Mouse (Mus musculus) CH12.LX (cell line): ENCODE results near the gene Fmo3. TPM values are rescaled to one million over a fixed set of nuclear protein-coding genes. Genes with fewer than 3 reads are reported as not detected.

ENCODE experiments used
- DNase-seq: peaks from one replicate; pipeline ENCODE4 v3.0.0-alpha.2; 2013; ENCODE audit errors: extremely low read depth
- H3K27ac ChIP-seq: 2 replicates; pipeline ENCODE4 v1.5.1; 2012; ENCODE audit warnings: low read depth, mild to moderate bottlenecking, control low read depth, moderate library complexity; ENCODE audit not compliant: insufficient read depth
- H3K27me3 ChIP-seq: replicated peaks from 2 replicates; pipeline ENCODE3; 2012; ENCODE audit warnings: inconsistent platforms
- H3K36me3 ChIP-seq, 2 experiments: replicated peaks in 1 of 2; 2 replicates each; pipeline versions ENCODE3 to v1.6.1; 2012; ENCODE audit warnings: inconsistent platforms in 1 of 2, low read length in 1 of 2, mild to moderate bottlenecking in 1 of 2, mixed read lengths in 1 of 2, moderate library complexity in 1 of 2; ENCODE audit not compliant: control insufficient read depth in 1 of 2, insufficient read depth in 1 of 2
- H3K4me1 ChIP-seq, 2 experiments: 2 replicates each; pipeline ENCODE4 v1.6.1; 2012; ENCODE audit warnings: inconsistent platforms in 1 of 2, moderate library complexity in 1 of 2; ENCODE audit not compliant: insufficient read depth in 2 of 2, control insufficient read depth in 1 of 2
- H3K4me2 ChIP-seq: 2 replicates; pipeline ENCODE4 v1.6.1; 2012; ENCODE audit warnings: low read depth, mild to moderate bottlenecking, control low read depth; ENCODE audit not compliant: poor library complexity, insufficient read depth, severe bottlenecking
- H3K4me3 ChIP-seq, 3 experiments: fragments of 150-350 bp in 1 of 3; sonication (generic) in 1 of 3; replicated peaks in 1 of 3; 2 replicates each; pipeline versions ENCODE3 to v1.5.1; 2011 to 2012; ENCODE audit warnings: low read depth in 2 of 3, low read length in 2 of 3, mild to moderate bottlenecking in 2 of 3, moderate library complexity in 2 of 3, control low read depth in 1 of 3, improper control_type of control experiment in 1 of 3, inconsistent platforms in 1 of 3, mixed read lengths in 1 of 3; ENCODE audit not compliant: poor library complexity in 1 of 3
- H3K79me2 ChIP-seq: replicated peaks from 2 replicates; pipeline ENCODE4 v1.6.1; 2012; ENCODE audit warnings: mild to moderate bottlenecking, moderate library complexity; ENCODE audit not compliant: control insufficient read depth, poor library complexity, insufficient read depth, severe bottlenecking; ENCODE audit errors: extremely low read depth
- H3K9ac ChIP-seq: 2 replicates; pipeline ENCODE4 v1.6.1; 2012; ENCODE audit warnings: low read depth, mild to moderate bottlenecking, control low read depth, moderate library complexity; ENCODE audit not compliant: insufficient read depth
- H3K9me3 ChIP-seq: replicated peaks from 2 replicates; pipeline ENCODE3; 2012; ENCODE audit warnings: low read length, inconsistent platforms, mixed read lengths
- BHLHE40 ChIP-seq: IDR thresholded peaks from 2 replicates; pipeline ENCODE4 v1.6.1; 2011; ENCODE audit warnings: mild to moderate bottlenecking, low read depth, low read length, improper control_type of control experiment
- CHD2 ChIP-seq: IDR thresholded peaks from 2 replicates; pipeline ENCODE4 v1.6.1; 2011; ENCODE audit warnings: low read length, improper control_type of control experiment
- GABPA ChIP-seq: IDR thresholded peaks from 2 replicates; pipeline ENCODE4 v1.6.1; 2012; ENCODE audit warnings: low read depth, low read length, improper control_type of control experiment, inconsistent platforms; ENCODE audit not compliant: insufficient replicate concordance
- HCFC1 ChIP-seq: IDR thresholded peaks from 2 replicates; pipeline ENCODE4 v1.6.1; 2012; ENCODE audit warnings: low read depth, mild to moderate bottlenecking, inconsistent platforms, low read length, improper control_type of control experiment
- JUN ChIP-seq: IDR thresholded peaks from 2 replicates; pipeline ENCODE4 v1.6.1; 2011; ENCODE audit warnings: low read depth, mild to moderate bottlenecking, low read length, improper control_type of control experiment, moderate library complexity; ENCODE audit not compliant: insufficient read depth
- JUND ChIP-seq: conservative IDR thresholded peaks from 2 replicates; pipeline ENCODE4 v1.6.1; 2011; ENCODE audit warnings: low read depth, low read length, improper control_type of control experiment
- KAT2A ChIP-seq: IDR thresholded peaks from 2 replicates; pipeline ENCODE4 v1.6.1; 2012; ENCODE audit warnings: low read length, improper control_type of control experiment, inconsistent platforms; ENCODE audit not compliant: insufficient replicate concordance
- MAFK ChIP-seq: IDR thresholded peaks from 2 replicates; pipeline ENCODE4 v1.6.1; 2011; ENCODE audit warnings: low read length, improper control_type of control experiment; ENCODE audit not compliant: insufficient replicate concordance
- MXI1 ChIP-seq: IDR thresholded peaks from 2 replicates; pipeline ENCODE4 v1.6.1; 2011; ENCODE audit warnings: mild to moderate bottlenecking, low read depth, low read length, improper control_type of control experiment
- NELFE ChIP-seq: IDR thresholded peaks from 2 replicates; pipeline ENCODE4 v1.6.1; 2011; ENCODE audit warnings: low read depth, low read length, improper control_type of control experiment
- NRF1 ChIP-seq: IDR thresholded peaks from 2 replicates; pipeline ENCODE4 v1.6.1; 2014; ENCODE audit warnings: low read depth, mild to moderate bottlenecking, inconsistent platforms, low read length, improper control_type of control experiment, moderate library complexity
- PAX5 ChIP-seq: IDR thresholded peaks from 2 replicates; pipeline ENCODE4 v1.6.1; 2012; ENCODE audit warnings: low read length, inconsistent platforms, mixed read lengths
- POLR2A ChIP-seq: IDR thresholded peaks from 2 replicates; pipeline ENCODE4 v1.6.1; 2011; ENCODE audit warnings: low read depth, mild to moderate bottlenecking, improper control_type of control experiment, low read length
- POLR2AphosphoS2 ChIP-seq: IDR thresholded peaks from 2 replicates; pipeline ENCODE4 v1.6.1; 2011; ENCODE audit warnings: low read depth, low read length, improper control_type of control experiment
- RAD21 ChIP-seq: IDR thresholded peaks from 2 replicates; pipeline ENCODE4 v1.6.1; 2011; ENCODE audit warnings: low read depth, mild to moderate bottlenecking, low read length, improper control_type of control experiment, moderate library complexity
- SIN3A ChIP-seq: IDR thresholded peaks from 2 replicates; pipeline ENCODE4 v1.6.1; 2012; ENCODE audit warnings: low read length, improper control_type of control experiment, inconsistent platforms
- TCF12 ChIP-seq: IDR thresholded peaks from 2 replicates; pipeline ENCODE4 v1.6.1; 2014; ENCODE audit warnings: low read depth, mild to moderate bottlenecking, inconsistent platforms, low read length, improper control_type of control experiment
- USF1 ChIP-seq: IDR thresholded peaks from 2 replicates; pipeline ENCODE4 v1.6.1; 2014; ENCODE audit warnings: low read depth, mild to moderate bottlenecking, inconsistent platforms, low read length, improper control_type of control experiment
- ZC3H11A ChIP-seq: IDR thresholded peaks from 2 replicates; pipeline ENCODE4 v1.6.1; 2012; ENCODE audit warnings: low read depth, mild to moderate bottlenecking, inconsistent platforms, low read length, improper control_type of control experiment
- ZKSCAN1 ChIP-seq: IDR thresholded peaks from 2 replicates; pipeline ENCODE4 v1.6.1; 2012; ENCODE audit warnings: low read depth, inconsistent platforms, low read length, improper control_type of control experiment, borderline replicate concordance
- ZMIZ1 ChIP-seq: IDR thresholded peaks from 2 replicates; pipeline ENCODE4 v1.6.1; 2012; ENCODE audit warnings: low read depth, mild to moderate bottlenecking, inconsistent platforms, low read length, improper control_type of control experiment
- ZNF384 ChIP-seq: IDR thresholded peaks from 2 replicates; pipeline ENCODE4 v1.6.1; 2012; ENCODE audit warnings: low read depth, low read length, improper control_type of control experiment, inconsistent platforms
- dilution Hi-C: fragments of 300-500 bp; cut with MboI; formaldehyde crosslinking; loops from 2 replicates; pipeline ENCODE4 v1.14.3; 2020; ENCODE audit warnings: low sequenced_read_pairs; ENCODE audit not compliant: extremely low pct_unique_long_range_greater_than_20kb, extremely low pct_ligation_motif_present
- in situ Hi-C: fragments of 300-500 bp; cut with MboI; formaldehyde crosslinking; loops from 3 replicates; pipeline ENCODE4 v1.14.3; 2019; ENCODE audit warnings: low sequenced_read_pairs, low pct_ligation_motif_present, low pct_unique_long_range_greater_than_20kb, mixed read lengths
- polyA plus RNA-seq: library from polyadenylated mRNA; unstranded; fragments of >175 nt; gene quantifications from 2 replicates; pipeline ENCODE4 v1.2.1, GENCODE M21; 2012; ENCODE audit warnings: low read depth; ENCODE audit not compliant: insufficient read length
- total RNA-seq, 2 experiments: library from RNA; depleted of rRNA; stranded (reverse); fragments of 300-350 nt in 1 of 2; fragments of >200 nt in 1 of 2; gene quantifications; 2 replicates each; pipeline ENCODE4 v1.2.3; 2012 to 2014

Fmo3 gene
- total RNA-seq (2012; rRNA removed) (not detected in 2 replicates), total RNA-seq (2014; rRNA removed) (not detected in 2 replicates), polyA plus RNA-seq (not detected in 2 replicates)

- Histone ChIP-seq H3K27me3 (no peaks in the 10 kb centered on the region), H3K4me1 (no peaks in the 10 kb centered on the region), H3K36me3 (no peaks in the 10 kb centered on the region), H3K9ac (no peak within 1 kb of the TSS), H3K4me2 (no peak within 1 kb of the TSS), H3K4me3 (no peak within 1 kb of the TSS), H3K79me2 (no peaks in the 10 kb centered on the region), H3K27ac (no peak within 1 kb of the TSS), H3K9me3 (no peaks in the 10 kb centered on the region)
- DNase-seq: no peak
- dilution Hi-C loops: no loop called here
- in situ Hi-C loops: no loop called here
- no peak for TF ChIP-seq GABPA
- TF ChIP-seq ZMIZ1: no peak
- TF ChIP-seq HCFC1: no peak
- no peak for TF ChIP-seq MAFK
- no peak for TF ChIP-seq JUND
- no peak for TF ChIP-seq CHD2
- TF ChIP-seq USF1: no peak
- no peak for TF ChIP-seq NELFE
- no peak for TF ChIP-seq NRF1
- no peak for TF ChIP-seq RAD21
Measured at GRCm38 (mm10) chr1:162984428-162984827, at the start of gene Fmo3. Fmo3 (minus strand) TSS chr1:162984528.

DNA sequence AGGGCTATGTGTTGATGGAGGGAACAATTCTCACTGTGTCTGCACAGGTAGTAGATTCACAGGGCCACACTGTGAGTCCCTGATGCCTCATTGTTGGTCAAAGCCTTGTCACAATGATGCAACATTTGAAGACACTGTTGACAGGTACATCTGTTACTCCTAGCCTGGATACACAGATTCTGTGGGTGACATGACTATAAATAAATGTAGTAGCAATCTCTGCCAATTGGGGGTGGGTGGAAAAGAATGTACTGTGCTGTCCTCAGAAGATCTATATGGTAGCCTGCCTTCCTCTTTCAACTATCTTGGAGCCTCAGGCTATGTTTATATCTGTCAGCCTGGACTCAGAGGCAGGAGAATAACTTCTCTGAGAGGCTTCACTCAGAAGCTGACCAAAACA is 38.7 kb upstream of the Fmo3 start:
- in situ Hi-C loops (no loop called here), dilution Hi-C loops (no loop called here)
- H3K9ac ChIP-seq: no peak overlapping the region
- H3K27ac ChIP-seq: no peak overlapping the region
- H3K4me2 ChIP-seq: no peak overlapping the region
- no peak for TF ChIP-seq HCFC1
- no peak for TF ChIP-seq USF1
- no peak for TF ChIP-seq ZC3H11A
- no peak for TF ChIP-seq JUND
- no peak for TF ChIP-seq JUN
- no peak for TF ChIP-seq KAT2A
- TF ChIP-seq ZKSCAN1: no peak
- no peak for TF ChIP-seq POLR2A
- TF ChIP-seq POLR2AphosphoS2: no peak
- TF ChIP-seq SIN3A: no peak
- no peak for TF ChIP-seq GABPA
- TF ChIP-seq ZMIZ1: no peak
- no peak for TF ChIP-seq MXI1
- TF ChIP-seq TCF12: no peak
- TF ChIP-seq ZNF384: no peak
- no peak for TF ChIP-seq BHLHE40
- no peak for TF ChIP-seq PAX5
- no peaks in the 10 kb centered on the region for H3K4me1 ChIP-seq
- no peaks in the 10 kb centered on the region for H3K36me3 ChIP-seq
- no peaks in the 10 kb centered on the region for H3K27me3 ChIP-seq
- no peak for DNase-seq
- no peak overlapping the region for H3K4me3 ChIP-seq
- no peaks in the 10 kb centered on the region for H3K79me2 ChIP-seq
- no peaks in the 10 kb centered on the region for H3K9me3 ChIP-seq
